Mouse (Mus musculus) ES-E14 (cell line): Measurements from ENCODE around the gene Slc25a13.

Experiments
- HCFC1 ChIP-seq: IDR thresholded peaks from 2 replicates; pipeline ENCODE4 v1.6.1; 2012; ENCODE audit warnings: low read length, inconsistent platforms, borderline replicate concordance; ENCODE audit not compliant: insufficient read depth
- ZC3H11A ChIP-seq: IDR thresholded peaks from 2 replicates; pipeline ENCODE4 v1.6.1; 2012; ENCODE audit warnings: low read depth, mild to moderate bottlenecking, inconsistent platforms, low read length, borderline replicate concordance

DNA sequence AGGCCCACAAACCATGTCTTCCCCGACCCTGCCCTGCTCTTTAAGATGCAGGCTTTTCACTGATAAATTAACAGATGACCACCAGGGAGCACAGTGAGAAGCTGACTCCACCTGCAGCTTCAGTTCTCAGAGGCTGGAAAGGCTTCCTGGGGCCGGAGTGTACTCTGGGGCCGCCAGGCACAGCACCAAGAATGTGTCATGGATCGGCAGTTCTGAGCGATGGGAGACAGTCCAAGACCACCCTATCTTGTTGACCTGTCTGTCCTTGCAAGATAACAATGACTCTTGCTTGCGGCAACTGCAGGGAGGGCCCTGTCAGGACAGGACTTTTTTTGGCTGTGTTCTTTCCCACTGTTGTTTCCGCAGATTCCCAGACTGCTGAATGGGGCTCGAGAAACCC, 33.4 kb downstream of the Slc25a13 start:
- no peak for TF ChIP-seq HCFC1
- no peak for TF ChIP-seq ZC3H11A
